Mouse (Mus musculus) heart, adult 2 months (tissue): ENCODE measurements at regions not wholly inside any gene's neighbourhood (a gene's known extent, or its start where the extent isn't known, plus 50 kb on each side); places are given as distances from the start of the nearest gene placed in this dataset.
A peak's percentile ranks its signal among the peaks of the same experiment; 100 is the strongest.

ENCODE experiments used
- DNase-seq, 2 experiments: peaks; one replicate each; pipeline ENCODE4 v3.0.0; 2021
- H3K27ac ChIP-seq: fragments of 200-600 bp; 2 replicates; pipeline ENCODE4 v1.8.1; 2022
- H3K27me3 ChIP-seq: fragments of 200-500 bp; 2 replicates; pipeline ENCODE4 v1.6.1; 2012; ENCODE audit warnings: mild to moderate bottlenecking, low read length, inconsistent platforms, mixed read lengths; ENCODE audit not compliant: control insufficient read depth, insufficient read depth
- H3K36me3 ChIP-seq: fragments of 200-500 bp; 2 replicates; pipeline ENCODE4 v1.6.1; 2012; ENCODE audit warnings: low read length, inconsistent platforms; ENCODE audit not compliant: control insufficient read depth, insufficient read depth
- H3K4me1 ChIP-seq: fragments of 200-500 bp; 2 replicates; pipeline ENCODE4 v1.6.1; 2011; ENCODE audit warnings: low read length; ENCODE audit not compliant: control insufficient read depth, insufficient read depth
- H3K4me3 ChIP-seq: fragments of 200-600 bp; 2 replicates; pipeline ENCODE4 v1.8.1; 2022
- H3K79me2 ChIP-seq: fragments of 200-500 bp; replicated peaks from 2 replicates; pipeline ENCODE4 v1.6.1; 2012; ENCODE audit warnings: mild to moderate bottlenecking, inconsistent platforms, low read length, moderate library complexity, mixed read lengths; ENCODE audit not compliant: control insufficient read depth, insufficient read depth
- H3K9ac ChIP-seq: fragments of 200-500 bp; 2 replicates; pipeline ENCODE4 v1.6.1; 2012; ENCODE audit warnings: low read depth, mild to moderate bottlenecking, control low read depth, inconsistent platforms, low read length, mixed read lengths
- CTCF ChIP-seq: fragments of 200-600 bp; IDR thresholded peaks from 2 replicates; pipeline ENCODE4 v1.8.1; 2022; ENCODE audit warnings: antibody characterized with exemption, mild to moderate bottlenecking, moderate library complexity
- EP300 ChIP-seq: fragments of 200-500 bp; IDR thresholded peaks from 2 replicates; pipeline ENCODE4 v1.6.1; 2011; ENCODE audit warnings: low read depth, low read length, control low read depth; ENCODE audit not compliant: insufficient read depth
- POLR2A ChIP-seq: fragments of 200-500 bp; IDR thresholded peaks from 2 replicates; pipeline ENCODE4 v1.6.1; 2011; ENCODE audit warnings: mild to moderate bottlenecking, low read depth, low read length, control low read depth; ENCODE audit not compliant: insufficient read depth
- WGBS: fragments of 180-500 bp; shearing (Covaris S2); methylation state at CpG from one replicate; pipeline ENCODE4 v1.1.7; 2018; 5-methylcytosine and 5-hydroxymethylcytosine counted together
- intact Hi-C: fragments of 180-260 bp; cut with DNase I; formaldehyde crosslinking; loops from one replicate; pipeline ENCODE4 v1.15.1; 2025

DNA sequence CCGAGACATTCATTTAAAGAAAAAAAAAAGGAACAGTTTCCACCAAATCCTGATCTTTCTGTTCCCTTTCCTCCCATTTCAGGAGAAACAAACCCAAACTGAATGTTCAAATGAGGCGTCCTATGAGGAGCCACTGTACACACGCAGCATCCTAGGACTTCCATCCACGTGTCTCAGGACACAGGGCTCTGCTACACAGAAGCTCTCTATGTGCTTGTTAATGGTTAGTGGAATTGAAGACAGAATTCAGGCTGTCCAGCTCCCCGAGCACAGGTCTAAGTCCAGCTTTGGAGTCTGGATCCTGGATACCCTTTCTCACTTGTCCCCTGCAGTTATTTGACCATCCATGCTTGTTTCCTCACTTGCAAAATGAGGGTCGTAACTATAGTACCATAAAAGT lies 444.4 kb downstream of the Tns3 start:
- no peak overlapping the region for H3K9ac ChIP-seq
- H3K79me2 ChIP-seq = no peaks in the 10 kb centered on the region
- peaks cover 5% of the 10 kb centered on the region for H3K4me1 ChIP-seq
- intact Hi-C loops = loop anchor here (10.0 kb wide), 1 partner anchor 715 kb away; no protein-coding TSS in a partner anchor
- no peak for TF ChIP-seq POLR2A
- TF ChIP-seq EP300 = no peak
- TF ChIP-seq CTCF = no peak
- no peak for DNase-seq
- H3K4me3 ChIP-seq = no peak overlapping the region
- H3K27ac ChIP-seq = no peak overlapping the region
- 70% methylated on average over 6 of the region's 6 CpGs for WGBS
- H3K27me3 ChIP-seq = no peaks in the 10 kb centered on the region
- H3K36me3 ChIP-seq = peaks cover 5% of the 10 kb centered on the region

DNA sequence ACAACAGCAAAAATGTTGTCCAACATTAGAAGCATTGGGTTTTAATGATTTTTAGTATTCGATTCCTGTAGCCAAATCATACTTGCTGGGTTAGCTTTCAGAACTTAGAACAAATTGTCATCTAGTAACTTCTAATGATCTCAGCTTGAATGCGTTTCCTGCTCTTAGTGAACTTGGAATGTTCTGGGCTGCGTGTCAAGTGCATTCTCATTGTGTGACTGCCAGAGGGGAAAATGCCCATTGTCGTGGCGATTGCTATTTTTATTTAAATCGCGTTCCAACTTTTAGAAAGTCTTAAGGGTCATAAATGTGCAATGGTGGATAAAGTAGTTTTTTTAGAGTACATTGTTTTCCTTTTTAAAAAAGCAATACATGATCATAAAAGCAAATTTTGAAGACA lies 448.7 kb downstream of the Tns3 start:
- TF ChIP-seq CTCF (no peak), POLR2A (peak; percentile 33; the same call in 1 of the 2 replicates), EP300 (peak; percentile 92)
- Histone ChIP-seq H3K27ac (peak overlapping the region; percentile 72), H3K36me3 (peaks cover 9% of the 10 kb centered on the region), H3K4me3 (no peak overlapping the region), H3K79me2 (no peaks in the 10 kb centered on the region), H3K27me3 (no peaks in the 10 kb centered on the region), H3K9ac (no peak overlapping the region), H3K4me1 (peaks cover 10% of the 10 kb centered on the region)
- DNase-seq = peak; percentile 69 to 79
- WGBS = 10% methylated on average over 7 of the region's 7 CpGs
- intact Hi-C loops = loop anchor here (1.0 to 10.0 kb wide), 2 partner anchors 14 to 711 kb away; no protein-coding TSS in a partner anchor

DNA sequence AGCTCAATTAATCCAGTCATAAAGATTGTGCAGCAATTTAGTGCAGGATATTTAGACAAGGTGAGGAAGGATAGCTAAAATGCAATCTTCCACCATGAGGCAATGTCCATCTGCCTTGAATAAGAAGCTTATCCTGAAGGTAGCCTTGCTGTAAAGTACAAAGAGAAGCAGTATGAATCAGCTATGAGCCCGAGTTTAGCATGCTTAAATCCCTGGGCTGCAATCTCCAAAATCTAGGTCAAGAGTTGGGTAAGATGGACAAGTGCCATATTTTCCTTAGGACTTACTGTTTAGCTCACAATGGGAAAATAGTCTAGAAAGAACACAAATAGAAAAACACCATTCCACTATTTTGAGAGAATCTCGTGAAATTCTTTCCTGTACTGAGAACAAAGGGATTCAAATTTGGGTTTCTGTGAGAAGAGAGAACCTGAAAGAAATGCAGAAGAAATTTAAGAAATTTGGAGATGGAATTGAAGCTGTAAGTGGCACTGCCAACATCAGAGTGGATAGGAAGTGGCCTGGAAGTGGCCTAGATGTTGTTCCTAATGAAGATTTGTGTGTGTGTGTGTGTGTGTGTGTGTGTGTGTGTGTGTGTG lies 449.9 kb downstream of the Tns3 start:
- Histone ChIP-seq H3K27me3 (no peaks in the 10 kb centered on the region), H3K4me1 (peaks cover 15% of the 10 kb centered on the region), H3K9ac (no peak overlapping the region), H3K79me2 (no peaks in the 10 kb centered on the region), H3K27ac (peak overlapping the region; percentile 57), H3K36me3 (peaks cover 9% of the 10 kb centered on the region), H3K4me3 (no peak overlapping the region)
- intact Hi-C loops = loop anchor here (10.0 kb wide), 1 partner anchor 710 kb away; no protein-coding TSS in a partner anchor
- TF ChIP-seq CTCF (no peak), POLR2A (no peak)
- no peak for DNase-seq
- WGBS = 16% methylated on average over 2 of the region's 2 CpGs

DNA sequence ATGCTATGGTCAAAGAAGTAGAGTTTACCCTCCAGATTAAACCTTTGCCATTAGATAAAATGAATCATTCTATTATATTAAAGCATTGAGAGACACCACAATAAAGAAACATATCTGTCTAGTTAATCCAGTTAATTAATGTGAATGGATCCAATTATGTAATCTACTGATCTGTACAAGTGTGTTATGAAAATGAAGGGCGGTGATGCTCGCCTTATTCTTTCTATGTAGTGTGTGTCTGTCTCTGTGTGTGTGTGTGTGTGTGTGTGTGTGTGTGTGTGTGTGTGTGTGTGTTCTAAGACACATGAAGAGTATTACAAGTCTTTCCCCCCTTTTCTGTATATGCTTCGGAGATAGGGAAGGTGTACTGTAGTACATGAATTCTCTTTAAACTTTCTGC lies 451.2 kb downstream of the Tns3 start:
- peaks cover 16% of the 10 kb centered on the region for H3K4me1 ChIP-seq
- no peak for DNase-seq
- no peaks in the 10 kb centered on the region for H3K27me3 ChIP-seq
- no peak overlapping the region for H3K9ac ChIP-seq
- no peaks in the 10 kb centered on the region for H3K79me2 ChIP-seq
- intact Hi-C loops = loop anchor here (10.0 kb wide), 1 partner anchor 708 kb away; no protein-coding TSS in a partner anchor
- H3K27ac ChIP-seq = no peak overlapping the region
- no peak overlapping the region for H3K4me3 ChIP-seq
- WGBS = 92% methylated on average over 3 of the region's 3 CpGs
- TF ChIP-seq EP300 (no peak), POLR2A (no peak), CTCF (no peak)
- H3K36me3 ChIP-seq = peaks cover 9% of the 10 kb centered on the region

DNA sequence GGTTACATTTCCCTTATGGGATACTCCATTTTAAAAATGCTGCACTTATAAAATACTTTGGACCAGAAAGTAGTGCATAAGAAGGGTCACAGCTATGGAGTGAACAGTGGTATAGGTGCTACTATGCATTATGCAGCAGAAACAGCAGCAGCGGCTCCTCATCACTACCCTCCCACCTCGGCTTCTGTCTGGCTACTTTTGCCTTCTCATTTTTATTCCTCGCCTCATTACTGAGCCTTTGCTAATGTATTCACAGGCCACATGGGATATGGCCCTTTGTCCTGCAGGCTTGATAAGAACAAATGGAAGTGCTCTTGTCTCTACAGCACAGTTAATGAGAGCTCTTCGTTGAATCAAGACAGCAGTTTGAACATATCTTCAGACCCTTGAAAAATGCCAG lies 451.6 kb downstream of the Tns3 start:
- intact Hi-C loops = loop anchor here (10.0 kb wide), 1 partner anchor 708 kb away; no protein-coding TSS in a partner anchor
- Histone ChIP-seq H3K4me3 (no peak overlapping the region), H3K27me3 (no peaks in the 10 kb centered on the region), H3K4me1 (peaks cover 16% of the 10 kb centered on the region), H3K9ac (no peak overlapping the region), H3K36me3 (peaks cover 9% of the 10 kb centered on the region), H3K79me2 (no peaks in the 10 kb centered on the region), H3K27ac (no peak overlapping the region)
- DNase-seq = no peak
- TF ChIP-seq EP300 (no peak), CTCF (no peak), POLR2A (no peak)
- WGBS = 61% methylated on average over 4 of the region's 4 CpGs

DNA sequence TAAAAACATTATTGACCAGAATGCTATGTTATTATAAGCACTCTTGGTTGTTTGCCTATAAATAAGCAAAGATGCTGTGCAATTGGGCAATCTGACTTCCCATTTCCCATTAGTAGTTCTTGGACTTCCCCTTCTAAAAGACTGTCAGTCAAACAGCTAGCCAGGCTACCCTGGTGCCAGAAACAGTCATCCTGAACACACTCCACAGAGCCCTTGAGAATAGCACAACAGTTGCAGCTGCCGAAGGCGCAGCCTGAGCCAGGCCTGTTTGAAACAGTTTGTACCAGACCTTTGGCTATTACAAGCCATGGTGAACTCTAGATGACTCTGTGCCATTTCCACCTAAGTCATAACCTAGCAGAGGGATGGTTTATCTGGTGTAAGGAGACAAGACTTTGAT lies 455.3 kb downstream of the Tns3 start:
- Histone ChIP-seq H3K4me3 (no peak overlapping the region), H3K36me3 (no peaks in the 10 kb centered on the region), H3K27me3 (no peaks in the 10 kb centered on the region), H3K4me1 (peaks cover 9% of the 10 kb centered on the region), H3K27ac (peak overlapping the region; percentile 11), H3K9ac (no peak overlapping the region), H3K79me2 (no peaks in the 10 kb centered on the region)
- no peak for TF ChIP-seq CTCF
- 0 out of 2 replicates have a peak, but pooled peaks have one; percentile 40 for TF ChIP-seq EP300
- 71% methylated on average over 2 of the region's 2 CpGs for WGBS
- intact Hi-C loops = no loop called here
- peak; percentile 55 to 70 for DNase-seq
